Mouse (Mus musculus) spleen, adult 2 months (tissue): ENCODE data around the gene Rpp21. TPM values are rescaled to one million over a fixed set of nuclear protein-coding genes. Genes with fewer than 3 reads are reported as not detected.
A peak's percentile ranks its signal among the peaks of the same experiment; 100 is the strongest.

Source experiments
- DNase-seq, 2 experiments: peaks; one replicate each; pipeline versions ENCODE4 v3.0.0 to v3.0.0-alpha.2; 2012 to 2021; ENCODE audit warnings: low spot score in 2 of 2, low read depth in 1 of 2
- H3K27ac ChIP-seq: fragments of 200-500 bp; 2 replicates; pipeline ENCODE4 v1.5.1; 2012; ENCODE audit warnings: low read length, inconsistent platforms; ENCODE audit not compliant: insufficient read depth
- H3K27me3 ChIP-seq: fragments of 200-500 bp; 2 replicates; pipeline ENCODE4 v1.6.1; 2012; ENCODE audit warnings: mild to moderate bottlenecking, moderate library complexity, low read length, inconsistent platforms; ENCODE audit not compliant: control insufficient read depth, insufficient read depth
- H3K36me3 ChIP-seq: fragments of 200-500 bp; 2 replicates; pipeline ENCODE4 v1.6.1; 2012; ENCODE audit warnings: mild to moderate bottlenecking, low read length, inconsistent platforms; ENCODE audit not compliant: control insufficient read depth, insufficient read depth
- H3K4me1 ChIP-seq: fragments of 200-500 bp; 2 replicates; pipeline ENCODE4 v1.6.1; 2011; ENCODE audit warnings: inconsistent platforms; ENCODE audit not compliant: control insufficient read depth, insufficient read depth, insufficient read length
- H3K4me3 ChIP-seq: fragments of 200-500 bp; 2 replicates; pipeline ENCODE4 v1.5.1; 2011; ENCODE audit warnings: mild to moderate bottlenecking, inconsistent platforms; ENCODE audit not compliant: insufficient read depth, insufficient read length; ENCODE audit errors: extremely low read depth
- CTCF ChIP-seq: fragments of 200-500 bp; IDR thresholded peaks from 2 replicates; pipeline ENCODE4 v1.5.1; 2011; ENCODE audit warnings: mild to moderate bottlenecking, inconsistent platforms; ENCODE audit not compliant: insufficient read depth, insufficient read length, insufficient replicate concordance; ENCODE audit errors: extremely low read depth
- POLR2A ChIP-seq: fragments of 200-500 bp; IDR thresholded peaks from 2 replicates; pipeline ENCODE4 v1.6.1; 2011; ENCODE audit warnings: low read depth, low read length, inconsistent platforms
- WGBS: fragments of 180-500 bp; shearing (Covaris S2); methylation state at CpG from one replicate; pipeline ENCODE4 v1.1.7; 2018; 5-methylcytosine and 5-hydroxymethylcytosine counted together
- polyA plus RNA-seq: library from polyadenylated mRNA; depleted of rRNA; stranded (reverse); fragments of >200 nt; gene quantifications from 2 replicates; pipeline ENCODE4 v1.2.3, GENCODE M21; 2012; rRNA removed

Rpp21 gene
- 59.9 and 79.2 TPM in 2 replicates for polyA plus RNA-seq

DNA sequence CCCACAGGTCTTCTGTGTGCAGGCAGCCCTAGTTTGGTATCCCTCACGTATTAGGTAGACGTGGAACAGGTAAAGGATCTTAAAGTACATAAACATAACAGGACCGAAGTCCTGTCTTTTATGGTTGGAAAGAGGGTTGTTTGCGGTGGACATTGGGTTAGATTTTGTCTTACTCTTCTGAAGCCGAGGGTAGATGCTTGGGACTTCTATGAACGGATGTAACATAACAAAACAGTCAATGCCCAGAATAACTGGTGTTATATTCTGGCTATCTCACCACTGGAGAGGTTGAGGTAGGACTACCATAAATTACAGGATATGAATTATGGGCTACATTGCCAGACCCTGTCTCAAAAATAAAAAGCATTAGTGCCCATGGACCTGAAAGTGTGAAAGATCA lies at the start of gene Rpp21:
Gene Rpp21, minus strand, starts transcription at position 101 of the 400 bp plus-strand sequence.
- WGBS: 49% methylated on average over 6 of the region's 6 CpGs
- TF ChIP-seq CTCF (no peak), POLR2A (no peak)
- Histone ChIP-seq H3K36me3 (peaks cover 13% of the 10 kb centered on the region), H3K27ac (peak within 1 kb of the TSS; percentile 87), H3K4me1 (peaks cover 4% of the 10 kb centered on the region; the same call in 1 of the 2 replicates), H3K27me3 (no peaks in the 10 kb centered on the region), H3K4me3 (peak within 1 kb of the TSS; percentile 98)
- no peak for DNase-seq

DNA sequence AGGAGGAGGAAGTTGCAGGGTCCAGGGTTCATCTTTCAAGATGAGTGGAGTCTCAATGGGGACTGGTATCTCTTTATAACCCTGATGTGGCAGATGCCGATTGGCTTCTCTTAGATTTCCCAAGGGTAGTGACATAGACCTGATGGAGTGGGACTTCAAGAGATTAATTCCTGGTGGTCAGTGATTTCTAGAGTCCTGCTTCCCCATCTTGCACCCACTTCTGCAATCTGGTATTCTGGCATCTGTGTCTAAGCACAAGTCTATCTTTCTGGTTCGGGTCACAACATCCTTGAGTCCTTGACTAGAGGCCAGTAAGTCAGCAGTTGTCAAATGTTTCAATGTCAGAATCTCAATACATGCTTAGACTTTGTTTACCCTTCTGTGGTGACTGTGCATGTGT lies 28.5 kb upstream of the Rpp21 start, which contains the start of gene H2-M10.2:
Gene H2-M10.2, minus strand, starts transcription at position 101 of the 400 bp plus-strand sequence.
- 75% methylated on average over 2 of the region's 2 CpGs for WGBS
- no peaks in the 10 kb centered on the region for H3K4me1 ChIP-seq
- TF ChIP-seq POLR2A (no peak), CTCF (no peak)

DNA sequence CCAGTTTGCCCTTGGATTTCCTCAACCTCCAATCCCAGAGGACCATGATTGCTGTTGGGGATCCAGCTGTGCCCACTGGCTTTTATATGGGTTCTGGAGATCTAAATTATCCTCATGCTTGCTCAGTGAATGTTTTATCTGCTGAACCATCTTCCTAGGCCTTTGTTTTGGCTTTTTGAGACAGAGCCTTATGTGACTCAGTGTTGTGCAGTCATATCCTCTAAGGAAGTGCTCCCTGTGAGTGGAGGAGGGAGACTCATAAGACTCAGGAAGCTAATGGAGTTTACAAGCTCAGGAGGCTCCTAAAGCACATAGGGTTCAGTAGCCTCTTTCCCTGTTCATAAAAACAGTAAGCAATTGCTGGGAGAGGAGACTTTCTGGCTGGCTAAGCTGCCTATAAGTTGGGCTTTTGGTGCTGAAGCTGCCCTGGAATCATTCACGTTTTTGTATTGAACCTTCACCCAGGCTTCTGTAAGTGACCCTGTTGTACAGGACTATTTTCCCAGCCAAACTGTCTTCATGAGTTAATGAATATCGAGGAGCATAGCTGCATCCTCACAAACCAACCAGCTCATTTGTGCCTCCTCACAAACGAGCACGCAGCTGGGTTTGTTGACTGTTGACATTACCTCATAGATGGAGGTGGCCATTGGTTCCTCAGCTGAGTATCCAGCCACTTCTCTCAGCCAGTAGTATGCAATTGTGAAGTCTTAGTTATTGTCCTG lies 23.8 kb upstream of the Rpp21 start:
- H3K4me1 ChIP-seq: no peaks in the 10 kb centered on the region
- no peak overlapping the region for H3K27ac ChIP-seq
- H3K4me3 ChIP-seq: no peak overlapping the region
- 97% methylated on average over 4 of the region's 4 CpGs for WGBS
- H3K27me3 ChIP-seq: no peaks in the 10 kb centered on the region
- TF ChIP-seq POLR2A (no peak), CTCF (no peak)
- peaks cover 7% of the 10 kb centered on the region; the same call in 1 of the 2 replicates for H3K36me3 ChIP-seq
- DNase-seq: no peak

More for the DNA sequence above, 28.5 kb upstream of the Rpp21 start, which contains the start of gene H2-M10.2:
- H3K27ac ChIP-seq: no peak within 1 kb of the TSS
- no peak for DNase-seq
- no peaks in the 10 kb centered on the region for H3K27me3 ChIP-seq
- no peak within 1 kb of the TSS for H3K4me3 ChIP-seq
- 0 out of 2 replicates have a peak, but pooled peaks cover 1% of the 10 kb centered on the region for H3K36me3 ChIP-seq

DNA sequence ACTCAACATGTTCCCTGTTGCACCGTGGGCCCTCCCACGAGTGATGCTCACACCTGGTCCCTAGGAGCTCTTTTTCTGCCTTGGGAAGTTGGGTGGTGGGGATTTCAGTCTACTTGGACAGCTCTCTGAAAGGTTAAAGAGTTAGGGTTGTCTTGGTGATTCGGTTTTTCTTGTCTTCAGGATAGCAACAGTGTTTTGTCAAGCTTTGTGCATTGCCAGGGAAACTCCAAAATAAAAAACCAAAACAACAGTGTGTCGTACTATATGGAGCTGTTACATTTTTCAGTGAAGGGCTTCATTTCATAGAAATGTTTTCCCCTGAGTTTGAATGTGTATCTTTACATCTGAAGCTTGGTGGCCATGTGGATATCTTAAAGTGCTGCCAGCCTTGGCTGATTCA lies 16.9 kb upstream of the Rpp21 start:
- Histone ChIP-seq H3K27me3 (no peaks in the 10 kb centered on the region), H3K4me1 (peaks cover 15% of the 10 kb centered on the region; the same call in 1 of the 2 replicates), H3K36me3 (peaks cover 2% of the 10 kb centered on the region; the same call in 1 of the 2 replicates), H3K4me3 (no peak overlapping the region), H3K27ac (no peak overlapping the region)
- DNase-seq: no peak
- no peak for TF ChIP-seq CTCF
- no peak for TF ChIP-seq POLR2A
- 86% methylated on average over 4 of the region's 4 CpGs for WGBS

DNA sequence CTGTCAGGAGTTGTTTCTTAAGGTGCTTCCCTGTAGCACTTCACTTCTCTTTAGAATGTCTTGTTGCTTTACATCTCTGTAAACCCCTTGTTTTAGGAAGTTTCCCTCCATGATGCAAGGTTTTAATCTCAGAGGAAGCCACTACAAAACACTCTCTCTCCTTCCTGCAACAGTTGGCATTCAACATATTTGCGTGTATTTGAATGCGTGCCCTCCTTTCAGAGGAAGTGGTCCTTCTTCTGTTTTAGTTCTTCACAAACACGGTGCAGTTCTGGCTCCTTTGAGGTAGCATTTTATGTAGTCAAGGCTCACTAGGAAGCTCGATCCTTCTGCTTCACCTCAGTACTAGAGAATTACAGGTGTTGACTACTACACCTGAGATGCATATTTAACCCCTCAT lies 15.9 kb upstream of the Rpp21 start:
- Histone ChIP-seq H3K4me3 (no peak overlapping the region), H3K4me1 (peaks cover 15% of the 10 kb centered on the region; the same call in 1 of the 2 replicates)

GRCm38 (mm10) chr17:36272643-36273366 lies 14.9 kb upstream of the Rpp21 start:
- no peak overlapping the region for H3K4me3 ChIP-seq
- TF ChIP-seq CTCF: no peak
- TF ChIP-seq POLR2A: no peak
- H3K4me1 ChIP-seq: peaks cover 15% of the 10 kb centered on the region; the same call in 1 of the 2 replicates
- DNase-seq: no peak
- peaks cover 4% of the 10 kb centered on the region for H3K36me3 ChIP-seq
- H3K27me3 ChIP-seq: no peaks in the 10 kb centered on the region
- no peak overlapping the region for H3K27ac ChIP-seq
- 79% methylated on average over 9 of the region's 9 CpGs for WGBS

More for the DNA sequence above, 15.9 kb upstream of the Rpp21 start:
- Histone ChIP-seq H3K27ac (no peak overlapping the region), H3K36me3 (peaks cover under 1% of the 10 kb centered on the region; the same call in 1 of the 2 replicates), H3K27me3 (no peaks in the 10 kb centered on the region)
- no peak for DNase-seq
- no peak for TF ChIP-seq POLR2A
- TF ChIP-seq CTCF: no peak
- 45% methylated on average over 4 of the region's 4 CpGs for WGBS
